Mouse (Mus musculus): ENCODE measurements around the gene Dnajb13. TPM values are rescaled to one million over a fixed set of nuclear protein-coding genes. Genes with fewer than 3 reads are reported as not detected.

Gene Dnajb13
- 0.51 and 0.74 TPM in 2 replicates for polyA plus RNA-seq (2012; rRNA removed)

DNA sequence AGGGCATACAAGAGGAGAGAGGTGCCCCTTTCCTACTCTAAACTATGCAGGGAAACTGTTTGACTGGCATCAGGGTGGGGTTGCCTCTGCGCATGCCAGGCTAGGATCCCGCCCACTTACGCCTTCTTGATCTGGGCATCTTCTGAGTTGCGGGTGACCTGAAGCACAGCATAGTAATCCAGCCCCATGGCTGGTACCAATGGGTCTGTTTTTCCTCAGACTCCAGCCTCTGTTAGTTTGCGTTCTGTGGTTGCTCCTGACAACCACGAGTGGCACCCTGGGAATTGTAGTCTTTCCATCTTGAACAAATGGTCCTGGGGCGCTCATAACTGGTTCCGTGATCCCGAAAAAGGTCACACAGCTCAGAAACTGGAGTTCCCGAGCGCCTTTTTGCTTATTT lies at the start of gene Dnajb13:
Dnajb13 (minus strand) TSS at position 388 of the 400 bp plus-strand sequence.
- 69% methylated on average over 11 of the region's 11 CpGs for WGBS
- DNase-seq (ENCODE audit: low read depth, low spot score) = no peak

- DNase-seq (ENCODE audit: low read depth, low spot score) = no peak
Observed at GRCm38 (mm10) chr7:100561861-100562587, 47.3 kb upstream of the Dnajb13 start.

GRCm38 (mm10) chr7:100559331-100559730 lies 44.6 kb upstream of the Dnajb13 start:
- WGBS = 79% methylated on average over 4 of the region's 4 CpGs
- no peak for DNase-seq (ENCODE audit: low read depth, low spot score)

More at GRCm38 (mm10) chr7:100561861-100562587, 47.3 kb upstream of the Dnajb13 start:
- 73% methylated on average over 11 of the region's 11 CpGs for WGBS

GRCm38 (mm10) chr7:100557241-100557640 lies 42.5 kb upstream of the Dnajb13 start:
- 70% methylated on average over 5 of the region's 5 CpGs for WGBS
- DNase-seq (ENCODE audit: low read depth, low spot score) = no peak

- no peak for DNase-seq (ENCODE audit: low read depth, low spot score)
- 26% methylated on average over 13 of the region's 13 CpGs for WGBS
Observed at GRCm38 (mm10) chr7:100555431-100555951, 40.7 kb upstream of the Dnajb13 start.

DNA sequence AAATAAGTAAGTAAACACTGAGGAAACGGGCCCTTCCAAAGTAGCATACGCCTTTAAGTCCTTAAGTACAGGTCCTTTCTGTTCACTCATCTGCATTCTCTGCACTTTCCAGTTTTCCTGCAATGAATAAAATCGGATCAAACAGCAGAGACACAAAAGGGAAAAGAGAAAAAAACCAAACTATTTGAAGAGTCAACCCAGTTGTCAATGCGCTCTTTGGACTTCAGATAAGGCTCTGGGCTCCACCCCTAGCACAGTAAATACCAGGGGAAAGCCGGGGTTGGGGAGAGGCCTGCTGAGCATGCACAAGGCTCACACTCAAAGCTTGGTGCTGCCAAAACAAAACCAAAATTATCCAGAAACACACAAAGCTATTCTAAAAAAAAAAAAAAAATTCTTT lies 40.2 kb upstream of the Dnajb13 start:
- DNase-seq (ENCODE audit: low read depth, low spot score) = peak; percentile 78

DNA sequence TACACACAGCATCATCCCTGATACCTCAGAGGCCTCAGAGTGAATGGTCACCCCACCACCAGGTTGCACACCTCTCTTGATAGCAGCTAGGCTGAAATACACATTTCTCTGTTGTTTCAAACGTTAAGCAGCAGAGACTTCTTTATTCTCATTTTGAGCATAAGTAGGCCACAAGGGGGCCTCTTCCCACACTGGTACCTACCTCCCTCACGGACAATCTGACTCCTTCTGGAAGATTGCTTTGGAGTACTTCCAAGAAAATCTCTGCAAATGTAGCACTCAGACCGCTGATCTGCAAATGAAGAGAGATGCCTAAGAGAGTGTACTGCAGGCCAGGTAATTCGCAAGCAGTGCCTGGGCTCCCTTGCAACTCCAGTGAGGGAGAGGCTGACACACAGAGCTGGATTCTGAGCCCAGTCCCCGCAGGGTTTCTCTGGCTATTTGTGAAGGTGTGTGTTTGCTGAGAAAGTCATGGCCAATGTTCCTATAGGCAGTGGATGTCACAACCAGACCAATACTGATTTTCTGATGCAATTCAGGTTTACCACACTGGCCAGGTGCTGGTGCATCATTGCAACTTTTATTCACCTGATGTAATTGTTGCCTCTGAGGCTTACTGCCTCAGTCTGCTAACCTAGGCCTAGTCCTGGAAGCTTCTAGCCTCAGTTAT lies 35.7 kb upstream of the Dnajb13 start:
- 42% methylated on average over 5 of the region's 5 CpGs for WGBS
- no peak for DNase-seq (ENCODE audit: low read depth, low spot score)

More for the DNA sequence above, 40.2 kb upstream of the Dnajb13 start:
- WGBS = 28% methylated on average over 5 of the region's 5 CpGs

GRCm38 (mm10) chr7:100549796-100550195 lies 35.0 kb upstream of the Dnajb13 start:
- DNase-seq (ENCODE audit: low read depth, low spot score) = no peak
- 86% methylated on average over 3 of the region's 3 CpGs for WGBS

GRCm38 (mm10) chr7:100547631-100548030 lies 32.9 kb upstream of the Dnajb13 start:
- 49% methylated on average over 4 of the region's 4 CpGs for WGBS
- DNase-seq (ENCODE audit: low read depth, low spot score) = no peak

GRCm38 (mm10) chr7:100544437-100544836 lies 29.7 kb upstream of the Dnajb13 start:
- WGBS = 9% methylated on average over 1 of the region's 1 CpGs
- no peak for DNase-seq (ENCODE audit: low read depth, low spot score)

DNA sequence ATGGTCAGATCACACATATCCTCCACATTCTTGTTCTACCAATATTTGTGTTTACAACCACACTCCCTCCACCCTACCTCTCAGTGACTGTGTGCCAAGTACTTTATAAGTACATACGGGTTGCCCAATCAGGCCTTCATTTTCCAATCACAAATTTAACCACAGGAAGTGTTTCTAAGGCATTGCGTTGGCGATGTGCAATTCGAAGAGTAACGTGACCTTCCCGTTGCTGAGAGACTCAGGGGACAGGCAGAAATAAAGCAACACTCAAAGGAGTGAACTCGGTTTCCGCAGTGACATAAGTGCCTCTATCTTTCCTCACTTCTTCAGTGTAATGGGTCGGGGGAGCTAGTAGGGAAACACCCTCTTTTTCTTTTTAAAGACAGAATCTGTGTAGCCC lies 24.8 kb upstream of the Dnajb13 start:
- WGBS = 91% methylated on average over 9 of the region's 9 CpGs
- DNase-seq (ENCODE audit: low read depth, low spot score) = no peak

DNA sequence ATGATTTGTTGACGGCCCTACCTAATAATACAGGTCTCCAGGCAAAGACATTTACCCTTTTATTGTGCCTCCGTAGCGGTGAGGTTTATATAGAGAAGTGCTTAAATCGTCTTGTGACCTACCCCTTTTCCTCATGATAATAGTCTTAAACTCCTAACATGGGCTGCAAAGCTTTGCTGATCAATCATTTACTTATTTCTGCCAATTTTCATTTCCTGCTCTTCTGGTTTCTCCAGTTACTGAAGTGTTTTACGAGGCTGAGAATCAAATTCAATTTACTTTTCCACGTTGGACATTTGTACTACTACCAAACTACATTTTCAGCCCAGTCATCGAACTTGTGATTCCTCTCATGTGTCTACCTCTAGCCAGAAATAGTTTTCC lies 22.8 kb upstream of the Dnajb13 start:
- DNase-seq (ENCODE audit: low read depth, low spot score) = peak; percentile 85
- WGBS = 10% methylated on average over 7 of the region's 7 CpGs

- DNase-seq (ENCODE audit: low read depth, low spot score) = peak; percentile 98
Observed at GRCm38 (mm10) chr7:100536804-100537518, 22.2 kb upstream of the Dnajb13 start, which contains the start of gene Coa4. Gene Coa4 (plus strand): TSS chr7:100537071.

GRCm38 (mm10) chr7:100535831-100536230 lies 21.1 kb upstream of the Dnajb13 start:
- WGBS = 88% methylated on average over 2 of the region's 2 CpGs
- no peak for DNase-seq (ENCODE audit: low read depth, low spot score)

More at GRCm38 (mm10) chr7:100536804-100537518, 22.2 kb upstream of the Dnajb13 start, which contains the start of gene Coa4:
- WGBS = under 1% methylated on average over 33 of the region's 33 CpGs

DNA sequence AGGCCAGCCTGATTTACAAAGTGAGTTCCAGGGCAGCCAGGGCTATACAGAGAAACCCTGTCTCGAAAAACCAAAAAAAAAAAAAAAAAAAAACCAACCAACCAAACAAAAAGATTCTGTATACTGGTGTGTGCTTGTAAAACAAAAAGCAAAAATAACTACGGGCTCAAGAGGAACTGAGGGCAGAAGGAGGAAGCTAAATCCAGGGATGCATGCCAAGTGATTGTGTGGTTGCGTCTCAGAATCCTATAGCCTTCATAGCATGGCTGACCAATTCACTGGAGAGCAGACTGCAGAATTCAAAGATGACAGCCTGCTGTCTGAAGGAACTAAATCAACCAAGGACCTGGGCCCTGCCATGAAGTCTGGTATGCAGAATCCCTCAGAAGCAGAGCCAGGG lies 19.5 kb upstream of the Dnajb13 start:
- 24% methylated on average over 3 of the region's 3 CpGs for WGBS
- no peak for DNase-seq (ENCODE audit: low read depth, low spot score)

DNA sequence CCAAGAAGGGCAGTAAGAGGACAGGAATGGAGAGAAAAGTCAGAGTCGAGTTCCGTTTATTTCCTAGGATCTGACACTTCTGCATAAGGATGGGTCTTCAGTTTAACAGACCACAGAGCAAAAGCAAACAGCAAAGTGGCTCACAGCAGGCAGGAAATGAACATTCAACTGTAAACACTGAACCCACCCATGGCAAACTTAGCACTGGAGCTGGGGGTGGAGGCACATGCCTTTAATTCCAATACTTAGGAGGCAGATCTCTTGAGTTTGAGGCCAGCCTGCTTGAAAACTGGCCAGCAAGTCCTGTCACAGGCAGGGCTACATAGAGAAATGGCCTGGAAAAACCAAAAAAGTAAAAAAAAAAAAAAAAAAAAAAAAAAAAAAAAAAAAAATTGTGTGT lies 18.7 kb upstream of the Dnajb13 start:
- 14% methylated on average over 2 of the region's 2 CpGs for WGBS
- no peak for DNase-seq (ENCODE audit: low read depth, low spot score)

GRCm38 (mm10) chr7:100530766-100531165 lies 16.0 kb upstream of the Dnajb13 start:
- WGBS = 55% methylated on average over 5 of the region's 5 CpGs
- no peak for DNase-seq (ENCODE audit: low read depth, low spot score)

DNA sequence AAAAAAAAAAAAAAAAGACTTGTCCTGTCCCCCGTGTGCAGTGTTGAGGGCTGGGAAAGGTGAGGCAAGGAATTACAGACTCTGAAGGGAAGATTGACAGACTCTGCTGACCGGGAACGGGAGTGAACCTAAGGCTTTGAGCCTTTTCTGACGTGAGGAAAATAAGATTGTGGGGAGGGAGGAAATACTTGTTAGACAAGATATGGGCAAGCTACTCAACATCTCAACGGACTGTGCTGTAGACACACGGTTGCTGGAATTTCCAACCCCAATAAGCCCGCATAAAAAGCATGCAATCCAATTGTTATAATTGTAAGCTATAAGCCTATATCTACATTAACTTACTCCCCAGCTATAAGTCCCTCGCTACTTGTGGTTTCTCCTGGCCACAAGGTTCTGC lies 9.9 kb upstream of the Dnajb13 start:
- DNase-seq (ENCODE audit: low read depth, low spot score) = no peak
- WGBS = 28% methylated on average over 8 of the region's 8 CpGs

DNA sequence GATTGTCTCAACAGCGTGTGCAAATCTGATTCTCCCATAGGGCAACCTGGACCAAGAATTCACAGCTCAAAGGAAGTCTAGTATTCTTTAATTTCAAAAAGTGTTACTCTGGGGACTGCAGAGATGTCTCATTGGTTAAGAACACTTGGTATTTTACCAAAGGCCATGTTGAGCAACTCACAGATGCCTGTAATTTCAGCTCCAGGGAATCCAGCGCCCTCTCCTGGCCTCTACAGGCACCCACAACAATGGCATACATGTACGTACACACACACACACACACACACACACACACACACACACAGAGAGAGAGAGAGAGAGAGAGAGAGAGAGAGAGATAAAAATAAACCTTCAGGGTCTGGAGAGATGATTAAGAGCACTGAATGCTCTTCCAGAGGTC lies 7.5 kb upstream of the Dnajb13 start:
- no peak for DNase-seq (ENCODE audit: low read depth, low spot score)
- WGBS = 83% methylated on average over 3 of the region's 3 CpGs

GRCm38 (mm10) chr7:100520663-100521285 lies 6.0 kb upstream of the Dnajb13 start:
- DNase-seq (ENCODE audit: low read depth, low spot score) = no peak
- WGBS = 14% methylated on average over 10 of the region's 10 CpGs
